Mouse (Mus musculus) CD4-positive, CD25-positive, alpha-beta regulatory T cell, adult 4 months (primary cell): ENCODE results near the gene Zfp981. TPM values are rescaled to one million over a fixed set of nuclear protein-coding genes. Genes with fewer than 3 reads are reported as not detected.
"Not testable (repeated sequence)": the region's sequence is repeated elsewhere in the genome, so short reads cannot be mapped to it uniquely, and the experiment has no call there.

Experiments used
- ATAC-seq: one replicate; pipeline ENCODE4 v1.8.0; 2017
- polyA plus RNA-seq, 2 experiments: library from polyadenylated mRNA; unstranded; fragments of 100-300 nt; shearing (Covaris generic); gene quantifications; one replicate each; pipeline ENCODE4 v1.2.1; 2017

The Zfp981 gene
- not detected for polyA plus RNA-seq

DNA sequence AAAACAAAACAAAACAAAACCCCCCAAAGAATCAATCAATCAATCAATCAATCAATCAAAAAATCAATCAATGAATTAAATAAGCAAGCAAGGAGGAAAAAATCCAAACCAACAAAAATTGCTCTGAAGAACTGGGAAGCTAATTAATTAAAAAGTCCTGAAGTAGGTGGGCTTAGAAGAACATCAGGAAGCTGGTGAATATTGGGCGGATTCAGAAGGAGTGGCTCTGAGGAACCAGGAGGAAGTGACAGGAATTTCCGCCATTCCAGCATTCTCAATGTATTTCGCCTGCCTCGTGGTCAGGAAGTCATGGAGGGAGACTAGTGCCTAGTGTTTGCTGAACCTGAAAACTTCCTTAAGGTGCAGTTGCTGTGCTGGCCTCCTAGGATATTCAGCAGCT lies at the start of gene Zfp981:
TSS of gene Zfp981 (plus strand) at position 301 of the 400 bp plus-strand sequence.
- not testable (repeated sequence) for ATAC-seq

DNA sequence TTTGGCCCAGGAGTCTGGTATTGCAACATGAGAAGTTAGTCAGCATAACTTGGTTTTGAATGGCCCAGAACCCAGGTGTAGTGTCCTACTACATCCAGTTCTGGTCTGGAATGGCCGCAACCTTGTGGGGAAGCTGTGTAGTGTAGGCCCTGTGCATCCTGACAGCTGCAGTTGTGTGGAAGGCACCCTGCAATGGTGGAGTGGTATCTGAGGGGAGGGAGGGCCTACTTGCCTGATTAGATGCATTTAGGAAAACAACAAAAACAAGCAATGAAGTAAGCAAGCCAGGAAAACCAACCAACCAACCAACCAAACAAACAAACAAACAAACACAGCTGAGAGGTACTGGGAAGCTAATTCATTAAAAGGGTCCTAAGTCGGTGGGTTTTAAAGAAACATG lies 49.3 kb upstream of the Zfp981 start:
- ATAC-seq, result not testable (repeated sequence)

DNA sequence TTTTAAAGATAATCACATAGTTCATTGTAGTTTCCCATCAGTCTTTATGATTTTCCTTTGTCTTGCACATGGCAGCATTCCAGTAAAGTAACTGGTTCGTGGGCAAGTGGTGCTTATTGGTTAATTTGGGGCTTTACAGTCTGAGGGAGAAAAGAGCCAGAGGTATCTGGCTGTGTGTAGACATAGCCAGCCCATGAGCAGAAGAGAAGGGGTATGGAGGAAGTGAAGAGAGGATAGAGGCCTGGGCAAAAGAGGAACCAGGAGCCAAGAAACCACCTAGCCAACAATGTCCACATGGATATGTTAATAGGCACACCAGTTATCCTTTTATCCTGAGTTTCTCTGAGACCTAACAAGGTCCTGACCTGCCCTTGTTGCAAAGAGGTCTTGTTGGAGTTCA lies 47.7 kb upstream of the Zfp981 start:
- ATAC-seq, result not testable (repeated sequence)

DNA sequence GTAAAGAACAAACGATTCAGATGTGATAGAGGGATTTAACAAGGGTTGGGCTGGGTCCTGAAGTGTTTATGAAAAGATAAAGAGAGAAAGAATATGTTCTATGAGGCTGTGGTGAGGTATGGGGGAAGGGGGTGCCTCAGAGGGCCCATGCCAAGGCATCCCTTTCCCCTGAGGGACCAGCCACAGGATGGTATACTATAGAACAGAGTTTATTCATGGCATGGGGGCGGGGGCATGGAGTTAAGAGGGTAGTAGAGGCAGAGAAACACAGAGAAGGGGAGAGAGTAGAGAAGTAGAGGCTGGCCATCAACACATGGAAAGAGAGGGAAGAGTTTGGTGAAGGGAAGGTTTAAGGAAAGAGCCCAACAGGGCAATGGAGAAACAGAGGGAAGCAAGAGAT lies 46.9 kb upstream of the Zfp981 start:
- no peak for ATAC-seq

DNA sequence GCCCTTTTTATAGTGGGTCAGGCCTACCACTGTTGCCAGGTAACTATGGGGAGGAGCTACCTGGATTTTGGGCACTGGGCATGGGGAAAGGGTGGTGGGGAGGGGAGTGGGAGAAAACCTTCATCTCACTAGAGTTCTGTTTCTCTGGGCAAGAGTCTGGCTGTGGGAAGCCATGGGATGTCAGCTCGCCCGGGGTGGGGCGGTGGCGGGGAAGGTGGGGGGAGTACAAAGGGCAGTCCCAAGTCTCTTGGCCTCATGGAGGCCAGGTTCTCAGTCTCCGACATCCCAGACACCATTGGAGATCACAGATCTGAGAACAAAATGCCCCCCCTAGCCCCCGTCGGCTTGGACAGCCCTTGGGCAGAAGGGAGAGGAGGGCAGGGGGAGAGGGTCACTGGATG lies 46.5 kb upstream of the Zfp981 start:
- no peak for ATAC-seq

DNA sequence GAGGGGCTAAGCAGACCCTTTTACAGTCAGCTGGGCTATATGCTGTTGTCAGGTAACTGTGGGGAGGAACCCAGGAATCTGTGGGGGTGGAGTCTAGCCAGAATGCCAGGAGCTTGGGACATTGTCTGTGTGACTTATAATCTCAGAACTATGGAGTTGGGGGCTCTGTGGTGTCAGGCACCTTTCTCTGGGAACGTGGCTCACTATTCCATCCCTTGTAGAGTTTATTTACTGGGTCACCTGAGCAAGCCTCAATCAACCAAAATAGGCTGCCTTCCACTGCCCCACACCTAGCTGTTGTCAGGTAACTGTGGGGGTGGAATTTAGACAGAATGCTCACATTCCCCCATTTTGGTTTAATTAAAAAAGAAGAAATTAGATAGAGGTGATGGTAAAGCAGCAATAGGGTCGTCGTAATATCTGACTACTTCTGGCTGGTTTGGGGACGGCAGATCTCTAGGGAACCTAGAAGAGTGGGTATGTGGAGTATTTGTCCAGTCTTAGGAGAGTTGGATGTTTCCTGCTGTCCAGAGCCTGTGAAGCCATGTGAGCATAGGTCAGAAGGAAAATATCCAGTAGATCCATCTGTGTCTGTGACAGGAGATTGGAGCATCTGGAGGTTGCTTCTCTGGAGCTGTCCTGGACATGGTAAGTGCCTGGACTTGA lies 45.6 kb upstream of the Zfp981 start:
- no peak for ATAC-seq

DNA sequence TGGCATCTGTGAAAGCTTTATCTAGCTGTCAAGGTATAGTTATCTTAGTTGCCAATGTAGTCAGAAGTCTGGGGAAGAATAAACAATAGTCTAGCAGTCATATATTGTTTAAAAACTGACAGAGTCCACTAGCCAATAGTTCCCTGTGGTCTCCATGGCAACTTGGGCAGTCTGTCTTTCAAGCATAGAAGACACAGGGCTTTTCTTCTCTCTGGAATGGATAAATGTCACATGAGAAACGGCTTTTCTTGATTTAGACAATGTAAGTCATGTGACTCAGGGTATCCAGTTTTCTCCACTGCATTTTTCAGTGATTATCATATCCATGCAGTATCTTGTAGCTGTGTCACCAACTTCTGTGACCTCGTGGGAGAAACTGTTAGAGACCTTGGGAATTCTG lies 44.7 kb upstream of the Zfp981 start:
- no peak for ATAC-seq

DNA sequence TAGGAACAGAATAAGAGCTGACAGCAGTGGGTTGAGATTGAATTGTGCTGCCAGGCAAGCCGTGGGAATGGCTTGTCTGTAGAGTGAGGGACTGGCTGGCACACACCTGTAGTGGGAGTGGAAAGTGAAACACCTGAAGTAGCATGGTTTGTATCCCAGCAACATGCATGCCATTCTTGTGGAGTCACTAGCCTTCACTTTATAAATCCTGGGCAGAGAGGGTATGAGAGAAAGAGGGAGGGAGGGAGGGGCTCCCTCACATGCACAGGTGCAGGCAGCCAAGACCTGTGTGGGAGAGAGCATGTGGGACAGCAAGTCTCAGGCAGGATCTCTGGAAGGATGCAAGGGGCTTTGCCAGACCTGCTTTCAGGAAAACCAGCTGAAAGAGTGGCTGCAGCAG lies 44.1 kb upstream of the Zfp981 start:
- ATAC-seq, result no peak

DNA sequence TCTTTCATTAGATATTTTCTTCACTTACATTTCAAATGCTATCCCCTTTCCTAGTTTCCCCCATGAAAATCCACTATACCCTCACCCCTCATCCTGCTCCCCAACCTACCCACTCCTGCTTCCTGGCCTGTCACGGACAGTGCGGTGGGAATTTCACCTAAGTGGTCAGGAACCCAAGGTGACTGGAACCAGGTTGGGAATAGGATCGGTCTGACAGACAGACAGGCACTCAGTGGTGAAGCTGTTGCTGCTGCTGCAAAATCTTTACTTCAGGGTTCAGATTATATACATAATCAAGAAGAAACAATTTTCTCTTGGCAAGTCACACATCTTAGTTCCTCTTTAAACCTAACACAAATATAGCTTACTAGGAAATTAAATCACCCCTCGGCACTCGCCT lies 42.0 kb upstream of the Zfp981 start:
- not testable (repeated sequence) for ATAC-seq

DNA sequence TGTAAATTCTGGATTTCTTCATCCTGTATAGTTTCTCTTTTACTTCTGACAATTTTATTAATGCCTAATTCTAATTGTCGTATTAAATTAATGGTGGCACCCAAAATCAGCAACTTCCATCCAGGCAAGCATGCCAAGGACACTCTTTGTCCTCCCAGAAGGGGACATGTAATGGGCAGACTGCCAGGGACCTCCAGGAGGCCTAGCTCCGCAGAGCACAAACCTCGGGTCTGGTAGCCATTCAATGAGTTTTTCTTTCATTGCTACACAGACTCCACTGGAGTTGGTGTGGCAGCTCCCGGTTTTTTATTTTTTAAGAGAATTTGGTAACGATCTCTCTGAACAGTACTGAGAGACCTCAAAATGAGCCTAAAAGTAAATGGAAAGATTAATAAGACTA lies 41.1 kb upstream of the Zfp981 start:
- not testable (repeated sequence) for ATAC-seq

DNA sequence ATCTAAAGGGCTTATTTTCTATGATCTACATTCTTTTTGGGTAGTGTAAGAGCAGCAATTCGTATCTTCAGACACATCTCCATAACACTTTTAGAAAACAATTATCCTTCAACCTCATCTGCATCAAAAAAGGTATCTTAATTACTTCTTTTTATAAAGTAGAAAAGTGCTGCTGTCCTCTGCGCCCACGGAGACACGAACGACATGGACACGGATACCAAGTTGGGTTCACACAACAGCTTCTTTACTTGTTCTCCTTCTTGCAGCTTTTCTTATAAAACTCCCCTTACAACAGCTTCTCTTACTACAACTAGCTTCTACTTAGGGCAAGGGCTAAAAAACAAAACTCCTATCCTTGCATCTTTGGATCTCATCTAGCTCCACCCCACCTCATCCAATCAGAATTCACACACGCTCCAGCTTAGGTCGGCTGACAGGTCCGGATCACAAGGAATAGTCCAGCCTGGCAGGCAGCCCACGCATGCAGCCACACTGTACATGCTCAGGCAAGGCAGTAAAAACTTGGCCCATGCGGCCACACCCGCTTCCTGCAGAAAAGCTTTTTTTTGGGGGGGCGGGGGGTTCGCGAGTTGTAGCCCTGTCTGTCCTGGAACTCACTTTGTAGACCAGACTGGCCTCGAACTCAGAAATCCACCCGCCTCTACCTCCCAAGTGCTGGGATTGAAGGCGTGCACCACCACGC lies 38.0 kb upstream of the Zfp981 start:
- ATAC-seq, result not testable (repeated sequence)

DNA sequence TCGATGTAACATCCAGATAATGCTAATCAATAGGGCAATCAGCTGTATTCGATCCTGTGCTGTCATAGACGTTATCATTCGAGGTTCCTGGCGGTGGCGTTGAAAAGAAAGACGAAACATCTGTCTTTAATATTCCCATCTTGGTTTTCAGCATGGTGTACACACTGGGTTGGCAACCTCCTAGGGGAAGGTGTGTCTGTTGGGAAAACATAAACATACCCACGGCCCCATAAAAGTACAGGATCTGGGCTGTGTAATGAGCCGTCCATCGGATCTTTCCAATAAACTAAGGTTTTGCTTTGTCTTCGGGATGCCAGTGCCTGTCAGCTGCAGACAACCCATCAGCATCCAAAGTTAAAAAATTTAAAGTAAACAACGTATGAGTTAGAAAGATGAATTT lies 31.8 kb upstream of the Zfp981 start:
- not testable (repeated sequence) for ATAC-seq

DNA sequence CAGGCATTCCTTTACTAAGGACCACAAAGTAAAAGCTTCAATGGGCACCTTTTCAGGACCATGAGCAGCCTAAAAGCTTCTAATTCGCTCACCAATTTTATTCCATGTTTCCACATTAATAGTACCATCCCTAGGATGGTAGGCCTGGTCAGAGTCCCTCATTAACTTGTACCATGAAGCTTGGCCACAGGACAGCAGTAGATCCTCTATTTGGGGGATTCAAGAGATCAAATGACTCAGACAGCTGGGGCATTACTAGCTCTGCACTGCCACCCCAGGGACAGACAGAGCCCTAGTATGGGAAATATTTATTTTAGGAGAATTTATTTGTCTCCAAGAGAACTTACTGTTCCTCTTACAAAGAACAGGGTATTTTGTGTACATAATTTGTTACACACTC lies 27.6 kb upstream of the Zfp981 start:
- not testable (repeated sequence) for ATAC-seq

DNA sequence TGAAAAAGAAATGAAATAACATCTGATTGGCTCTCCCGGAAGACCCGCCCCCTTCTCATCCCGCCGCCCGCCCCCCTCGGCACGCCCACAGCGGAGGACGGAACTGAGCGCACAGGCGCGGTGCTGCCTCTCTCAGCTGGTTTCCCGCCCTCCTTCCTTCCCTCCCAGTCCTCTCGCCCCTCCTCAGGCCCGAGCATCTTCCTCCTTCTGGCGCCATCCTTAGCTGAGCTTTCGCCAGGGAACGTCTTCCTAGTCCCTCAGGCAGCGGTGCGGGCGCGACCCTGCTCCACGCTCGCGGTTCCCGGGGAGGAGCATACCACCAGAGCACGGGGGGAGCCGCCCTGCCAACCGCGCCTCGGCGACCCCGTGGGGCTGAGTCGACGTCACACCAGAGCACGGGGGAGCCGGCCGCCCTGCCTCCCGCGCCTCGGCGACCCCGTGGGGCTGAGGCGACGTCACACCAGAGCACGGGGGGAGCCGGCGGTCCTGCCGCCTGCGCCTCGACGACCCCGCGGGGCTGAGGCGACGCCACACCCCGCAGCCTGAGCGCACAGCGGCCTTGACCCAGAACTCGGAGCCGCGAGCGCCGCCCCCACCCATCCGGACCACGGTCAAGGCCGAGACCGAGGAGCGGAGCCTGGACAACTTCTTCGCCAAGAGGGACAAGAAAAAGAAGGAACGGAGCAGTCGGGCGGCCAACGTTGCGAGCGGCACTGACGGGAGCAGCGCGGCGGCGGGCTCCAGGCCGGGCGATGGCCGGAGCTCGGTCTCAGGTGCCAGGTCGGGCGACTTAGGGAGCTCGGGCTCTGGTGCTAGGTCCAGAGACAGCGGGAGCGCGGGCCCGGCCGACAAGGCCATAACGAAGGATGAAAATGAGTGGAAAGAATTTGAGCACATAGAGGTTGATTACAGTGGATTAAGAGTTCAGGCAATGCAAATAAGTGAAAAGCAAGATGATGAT lies 26.8 kb upstream of the Zfp981 start:
- not testable (repeated sequence) for ATAC-seq

DNA sequence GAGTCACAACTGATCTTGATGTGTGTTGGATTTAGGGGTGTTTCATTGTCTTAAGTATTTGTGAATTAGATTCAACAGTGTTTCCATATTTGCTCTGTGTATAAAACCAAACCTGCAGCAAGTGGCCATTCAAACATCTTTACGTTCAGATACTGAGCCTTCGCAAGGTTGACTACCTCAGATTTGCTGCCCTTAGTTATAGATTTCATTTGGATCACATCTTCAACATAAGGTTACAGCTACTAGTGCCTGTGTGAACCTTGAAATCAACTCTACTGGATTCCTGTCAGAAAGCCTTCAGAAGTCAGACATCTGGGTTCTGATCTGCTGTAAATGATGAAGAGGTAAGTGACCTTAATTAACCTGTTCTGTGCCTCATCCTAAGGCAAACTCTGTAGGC lies 25.6 kb upstream of the Zfp981 start:
- ATAC-seq, result not testable (repeated sequence)

DNA sequence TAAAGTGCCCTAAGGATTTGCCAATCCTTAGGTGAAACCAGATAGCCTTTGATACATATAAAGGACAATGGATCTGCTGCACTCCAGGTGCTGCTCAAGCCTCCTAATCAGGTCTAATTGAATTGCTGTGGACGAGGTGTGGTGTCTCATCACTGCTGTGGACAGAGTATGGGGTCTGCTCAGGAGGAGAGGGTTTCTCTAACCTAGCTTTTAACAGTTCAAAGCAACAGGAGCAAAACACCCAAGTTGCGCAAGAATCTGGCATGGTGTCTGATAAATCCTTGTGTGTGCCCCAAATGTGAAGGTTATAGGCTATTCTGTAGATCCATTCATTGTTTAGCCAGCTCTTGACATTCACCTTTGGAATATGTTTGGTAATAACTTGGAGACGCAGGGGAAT lies 24.9 kb upstream of the Zfp981 start:
- ATAC-seq, result not testable (repeated sequence)

DNA sequence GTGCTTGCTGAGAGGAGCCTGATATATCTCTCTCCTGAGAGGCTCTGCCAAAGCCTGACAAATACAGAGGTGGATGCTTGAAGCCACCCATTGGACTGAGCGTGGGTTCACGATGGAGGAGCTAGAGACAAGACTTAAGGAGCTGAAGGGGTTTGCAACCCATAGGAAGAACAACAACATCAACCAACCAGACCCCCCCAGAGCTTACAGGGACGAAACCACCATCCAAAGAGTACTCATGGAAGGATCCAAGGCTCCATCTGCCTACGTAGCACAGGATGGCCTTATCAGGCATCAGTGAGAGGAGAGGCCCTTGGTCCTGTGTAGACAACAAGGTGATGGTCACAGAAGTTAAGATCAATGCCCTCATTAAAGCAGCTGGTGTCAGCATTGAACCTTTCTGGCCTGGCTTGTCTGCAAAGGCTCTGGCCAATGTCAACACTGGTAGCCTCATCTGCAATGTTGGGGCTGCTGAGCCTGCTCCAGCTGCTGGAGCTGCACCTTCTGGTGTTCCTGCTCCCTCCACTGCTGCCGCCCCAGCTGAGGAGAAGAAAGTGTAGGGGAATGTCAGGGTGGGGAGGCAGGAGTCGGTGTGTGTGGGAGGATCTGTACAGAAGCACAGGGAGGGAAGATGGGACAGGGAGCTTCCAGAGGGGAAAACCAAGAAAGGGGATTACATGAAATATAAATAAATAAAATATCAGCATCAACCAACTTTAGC lies 21.3 kb upstream of the Zfp981 start:
- peak; percentile 16 for ATAC-seq

DNA sequence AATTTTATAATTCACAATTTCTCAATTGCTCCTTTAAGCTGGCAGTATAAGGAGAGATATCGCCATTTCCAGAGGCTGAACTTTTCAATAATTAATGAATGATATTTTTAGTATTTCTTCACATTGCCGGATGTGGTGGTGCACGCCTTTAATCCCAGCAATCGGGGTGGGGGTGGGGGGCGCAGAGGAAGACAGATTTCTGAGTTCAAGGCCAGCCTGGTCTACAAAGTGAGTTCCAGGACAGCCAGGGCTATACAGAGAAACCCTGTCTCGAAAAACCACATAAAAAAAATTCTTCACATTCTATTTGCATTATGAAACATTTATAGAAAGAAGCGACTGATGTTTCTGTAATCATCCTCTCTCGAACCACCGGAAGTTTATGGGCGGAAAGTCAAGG lies 19.3 kb upstream of the Zfp981 start:
- ATAC-seq, result not testable (repeated sequence)

DNA sequence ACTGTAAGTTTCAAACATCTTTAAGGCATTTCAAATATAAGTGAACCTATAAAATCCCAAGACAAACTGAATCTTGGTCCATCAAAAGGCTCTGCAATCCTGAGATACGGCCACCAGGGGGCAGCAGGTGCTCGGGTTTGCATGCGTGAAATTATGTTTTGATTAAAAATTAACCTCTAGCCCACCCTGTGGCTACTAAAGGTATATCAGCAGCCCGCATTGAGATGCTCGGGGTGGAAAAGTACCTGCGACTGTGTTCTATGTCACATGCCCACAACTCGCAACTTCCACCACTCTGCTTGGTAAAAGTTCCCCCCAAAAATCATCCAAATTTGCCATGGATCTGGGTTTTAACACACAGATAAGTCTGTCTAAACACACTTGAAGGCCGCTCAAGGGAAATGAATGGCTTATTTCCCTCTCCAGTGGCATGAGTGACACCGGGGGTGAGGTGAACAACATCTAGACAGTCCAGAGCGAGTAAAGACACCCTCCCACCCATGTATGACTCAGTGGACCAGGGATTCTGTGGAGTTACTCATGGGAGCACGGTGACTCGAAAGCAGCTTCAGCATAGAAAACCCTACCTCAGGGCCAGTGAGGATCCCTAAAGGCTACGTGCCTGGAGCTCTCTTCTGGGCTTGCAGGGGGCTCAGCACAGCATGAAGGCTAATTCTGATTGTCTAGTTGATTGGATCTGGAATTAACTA lies 18.1 kb upstream of the Zfp981 start:
- peak; percentile 16 for ATAC-seq

DNA sequence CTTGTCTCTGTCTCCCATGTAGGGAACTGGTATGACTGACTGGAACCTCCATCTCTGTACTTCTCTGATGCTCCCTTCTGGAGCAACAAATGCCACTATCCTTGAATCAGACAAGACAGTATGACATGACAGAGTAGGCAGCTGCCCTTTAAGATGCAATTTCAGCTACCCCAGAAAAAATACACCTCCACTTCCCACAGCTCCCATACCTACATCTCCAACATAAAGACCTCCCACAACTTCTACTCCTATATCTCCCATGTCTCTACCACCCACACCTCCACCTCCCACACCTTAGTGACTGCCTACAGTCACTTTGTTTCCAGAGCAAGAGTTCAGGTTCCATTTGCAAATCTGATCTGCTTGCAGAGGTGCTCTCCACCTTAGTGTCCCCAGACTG lies 17.2 kb upstream of the Zfp981 start:
- ATAC-seq, result not testable (repeated sequence)

DNA sequence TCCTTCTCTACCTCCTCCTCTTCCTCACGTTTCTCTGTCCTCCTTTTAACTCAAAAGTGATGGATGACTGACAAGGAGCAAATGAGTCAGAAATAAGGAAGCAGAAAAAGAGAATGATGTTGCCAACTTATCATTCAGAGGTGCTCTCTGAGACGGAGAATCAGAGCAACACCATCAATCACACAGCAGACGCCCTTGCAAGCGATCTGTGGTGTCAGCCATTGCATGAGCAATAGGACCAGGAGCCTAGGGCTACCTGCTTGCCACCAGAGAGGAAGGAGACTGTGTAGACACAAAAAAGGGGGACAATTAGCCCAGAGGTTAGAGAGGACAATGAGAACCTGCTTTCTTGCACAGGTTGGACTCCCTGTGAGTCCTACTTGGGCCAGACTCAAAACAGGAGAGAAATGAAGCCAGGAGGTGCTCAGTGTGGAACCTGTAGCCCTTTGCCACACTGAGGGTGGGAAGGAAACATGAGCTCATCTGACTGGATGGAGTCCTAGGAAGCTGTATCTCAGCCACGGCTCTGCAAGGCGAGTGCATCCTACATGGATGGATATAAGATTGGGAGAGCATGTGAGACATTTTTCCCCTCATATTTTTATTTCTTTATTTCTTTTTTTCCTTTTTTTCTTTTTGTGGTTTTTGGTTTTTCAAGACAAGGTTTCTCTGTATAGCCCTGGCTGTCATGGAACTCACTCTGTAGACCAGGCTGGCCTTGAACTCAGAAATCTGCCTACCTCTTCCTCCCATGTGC lies 16.5 kb upstream of the Zfp981 start:
- not testable (repeated sequence) for ATAC-seq
